Mouse (Mus musculus) limb, embryonic 10.5 days (tissue): ENCODE data around the gene Lin52. TPM values are rescaled to one million over a fixed set of nuclear protein-coding genes. Genes with fewer than 3 reads are reported as not detected.

ENCODE experiments used
- DNase-seq: peaks from one replicate; pipeline ENCODE4 v3.0.0-alpha.2; 2017; ENCODE audit warnings: low spot score
- H3K27ac ChIP-seq: fragments of 300-500 bp; sonication (generic); 2 replicates; pipeline ENCODE4 v1.5.1; 2016; ENCODE audit warnings: mild to moderate bottlenecking
- H3K27me3 ChIP-seq: fragments of 300-500 bp; sonication (generic); 2 replicates; pipeline ENCODE4 v1.6.1; 2016; ENCODE audit warnings: low read depth, mild to moderate bottlenecking; ENCODE audit not compliant: poor library complexity, severe bottlenecking
- H3K36me3 ChIP-seq: fragments of 300-500 bp; sonication (generic); 2 replicates; pipeline ENCODE4 v1.6.1; 2016; ENCODE audit warnings: mild to moderate bottlenecking, moderate library complexity
- H3K4me1 ChIP-seq: fragments of 300-500 bp; sonication (generic); 2 replicates; pipeline ENCODE4 v1.6.1; 2016
- H3K4me3 ChIP-seq: fragments of 300-500 bp; sonication (generic); 2 replicates; pipeline ENCODE4 v1.5.1; 2016; ENCODE audit warnings: mild to moderate bottlenecking, moderate library complexity
- H3K9me3 ChIP-seq: fragments of 300-500 bp; sonication (generic); replicated peaks from 2 replicates; pipeline ENCODE4 v1.6.1; 2016; ENCODE audit warnings: mild to moderate bottlenecking
- WGBS: fragments of 180-500 bp; shearing (Covaris S2); methylation state at CpG from one replicate; pipeline ENCODE4 v1.1.7; 2016; 5-methylcytosine and 5-hydroxymethylcytosine counted together
- polyA plus RNA-seq: library from polyadenylated mRNA; unstranded; fragments of >200 nt; fragmentation: Nextera tagmentation; extraction: Ambion mirVana; gene quantifications from 2 replicates; pipeline ENCODE4 v1.2.1, GENCODE M21; 2016

Gene Lin52
- polyA plus RNA-seq = 25.8 and 29.2 TPM in 2 replicates

DNA sequence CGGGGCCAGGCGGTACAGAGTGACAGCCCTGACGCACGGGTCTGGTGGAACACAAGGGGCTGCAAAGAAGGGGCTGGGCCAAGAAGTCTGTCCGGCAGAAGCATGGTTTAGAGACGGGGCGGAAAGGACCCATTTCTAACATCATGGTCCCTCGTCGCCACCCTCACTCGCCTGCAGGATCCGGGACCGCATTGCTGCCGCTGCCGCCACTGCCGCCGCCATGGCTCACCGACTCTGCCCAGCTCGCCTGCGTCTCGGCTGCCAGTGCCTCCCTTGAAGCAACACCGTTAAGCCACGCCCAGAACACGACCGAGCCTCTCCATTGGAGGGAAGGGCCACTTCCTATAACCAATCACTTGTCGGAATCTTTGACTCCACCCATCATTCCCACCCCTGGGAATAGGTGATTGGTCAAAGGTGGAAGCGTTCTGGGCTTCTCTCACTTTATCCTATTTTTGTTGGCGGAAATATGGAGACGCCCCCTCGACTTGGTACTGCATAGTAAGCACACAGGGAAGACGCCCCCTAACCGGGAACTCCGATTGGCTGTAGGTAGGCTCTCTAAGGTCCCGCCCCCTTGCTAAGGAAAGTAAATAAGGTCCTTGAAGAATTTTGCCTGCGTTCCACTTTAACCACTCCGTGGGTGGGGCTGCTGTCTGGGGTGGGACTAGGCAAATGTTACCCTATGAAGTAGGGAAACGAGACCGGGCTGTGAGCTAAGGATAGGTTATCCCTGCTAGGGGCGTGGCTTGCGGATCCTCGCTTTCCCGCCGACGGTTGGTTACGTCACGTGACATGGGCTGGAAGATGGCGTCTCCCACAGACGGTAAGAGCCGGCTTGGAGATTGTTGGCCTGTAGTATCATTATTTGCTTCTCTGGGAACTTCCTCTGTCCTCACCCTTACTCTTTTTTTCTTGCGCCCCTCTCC lies at the start of gene Lin52, which contains the start of gene Aldh6a1:
Gene Lin52, plus strand, starts transcription at position 705 of the 929 bp plus-strand sequence.
Gene Aldh6a1, minus strand, starts transcription at position 287 of the 929 bp plus-strand sequence.
- Histone ChIP-seq H3K27ac (peak within 1 kb of the TSS; percentile 80), H3K4me3 (peak within 1 kb of the TSS; percentile 78), H3K9me3 (no peaks in the 10 kb centered on the region), H3K27me3 (no peaks in the 10 kb centered on the region), H3K4me1 (peaks cover 20% of the 10 kb centered on the region), H3K36me3 (no peaks in the 10 kb centered on the region)
- DNase-seq = peak; percentile 92
- WGBS = under 1% methylated on average over 48 of the region's 49 CpGs

DNA sequence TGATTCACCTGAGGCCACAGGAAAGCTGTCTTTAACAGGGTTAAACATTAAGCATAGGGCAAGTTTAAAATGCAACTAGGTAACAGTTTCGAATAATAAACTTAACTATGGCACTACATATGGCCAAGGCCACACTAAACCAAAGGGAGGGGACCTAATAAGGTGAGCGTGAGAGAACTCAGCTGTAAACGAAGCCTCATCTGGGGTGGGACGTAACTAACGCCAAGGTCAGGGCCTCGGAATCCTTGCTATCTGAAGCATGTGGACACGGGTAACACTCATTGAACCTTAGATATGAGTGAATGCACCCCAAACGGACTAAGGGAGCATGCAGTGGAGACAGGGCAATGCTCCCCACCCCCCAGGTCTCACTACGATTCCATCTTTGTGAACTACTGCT lies 48.3 kb upstream of the Lin52 start:
- H3K36me3 ChIP-seq = no peaks in the 10 kb centered on the region
- DNase-seq = no peak
- H3K27ac ChIP-seq = no peak overlapping the region
- WGBS = 78% methylated on average over 9 of the region's 9 CpGs
- H3K27me3 ChIP-seq = 0 out of 2 replicates have a peak, but pooled peaks cover 3% of the 10 kb centered on the region
- H3K4me1 ChIP-seq = peaks cover 6% of the 10 kb centered on the region
- no peaks in the 10 kb centered on the region for H3K9me3 ChIP-seq
- H3K4me3 ChIP-seq = no peak overlapping the region

DNA sequence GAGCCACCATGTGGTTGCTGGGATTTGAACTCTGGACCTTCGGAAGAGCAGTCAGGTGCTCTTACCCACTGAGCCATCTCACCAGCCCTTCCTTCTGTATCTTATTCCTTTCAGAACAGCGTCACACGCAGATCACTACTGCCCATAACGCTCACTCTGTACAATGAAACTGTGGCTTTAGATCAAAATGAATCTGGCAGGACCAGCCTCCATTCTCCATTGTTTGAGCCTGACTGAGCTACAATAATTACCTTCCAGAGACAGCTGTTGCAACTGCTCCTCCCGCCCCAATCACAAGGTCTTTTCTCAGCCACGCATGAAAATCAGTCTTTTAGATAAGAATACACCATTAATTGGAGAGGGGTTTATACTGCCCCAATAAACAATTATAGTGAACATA lies 46.7 kb upstream of the Lin52 start:
- 91% methylated on average over 6 of the region's 6 CpGs for WGBS
- Histone ChIP-seq H3K9me3 (no peaks in the 10 kb centered on the region), H3K27me3 (0 out of 2 replicates have a peak, but pooled peaks cover 3% of the 10 kb centered on the region), H3K36me3 (no peaks in the 10 kb centered on the region), H3K4me1 (peaks cover 20% of the 10 kb centered on the region), H3K4me3 (no peak overlapping the region), H3K27ac (no peak overlapping the region)
- peak; percentile 20 for DNase-seq

DNA sequence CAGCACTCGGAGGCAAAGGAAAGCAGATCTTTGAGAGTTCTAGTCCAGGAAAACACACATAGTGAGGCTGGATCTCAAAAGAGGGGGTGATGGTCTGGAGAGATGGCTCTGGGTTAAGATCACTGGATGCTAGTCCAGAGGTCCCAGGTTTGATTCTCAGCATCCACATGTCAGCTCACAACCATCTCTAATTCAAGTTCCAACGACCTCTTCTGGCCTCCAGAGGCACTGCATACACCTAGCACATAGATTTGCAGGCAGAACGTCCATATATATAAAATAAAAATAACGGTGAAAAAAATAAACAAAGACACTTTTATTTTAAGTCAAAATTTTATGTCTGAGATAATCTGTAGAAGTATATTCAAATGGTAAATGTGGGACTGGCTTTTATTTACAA lies 44.0 kb upstream of the Lin52 start:
- DNase-seq = no peak
- 57% methylated on average over 4 of the region's 4 CpGs for WGBS
- H3K4me1 ChIP-seq = peaks cover 20% of the 10 kb centered on the region
- no peaks in the 10 kb centered on the region for H3K36me3 ChIP-seq
- H3K27me3 ChIP-seq = peaks cover 8% of the 10 kb centered on the region; the same call in 1 of the 2 replicates
- no peaks in the 10 kb centered on the region for H3K9me3 ChIP-seq
- H3K4me3 ChIP-seq = no peak overlapping the region
- H3K27ac ChIP-seq = no peak overlapping the region

DNA sequence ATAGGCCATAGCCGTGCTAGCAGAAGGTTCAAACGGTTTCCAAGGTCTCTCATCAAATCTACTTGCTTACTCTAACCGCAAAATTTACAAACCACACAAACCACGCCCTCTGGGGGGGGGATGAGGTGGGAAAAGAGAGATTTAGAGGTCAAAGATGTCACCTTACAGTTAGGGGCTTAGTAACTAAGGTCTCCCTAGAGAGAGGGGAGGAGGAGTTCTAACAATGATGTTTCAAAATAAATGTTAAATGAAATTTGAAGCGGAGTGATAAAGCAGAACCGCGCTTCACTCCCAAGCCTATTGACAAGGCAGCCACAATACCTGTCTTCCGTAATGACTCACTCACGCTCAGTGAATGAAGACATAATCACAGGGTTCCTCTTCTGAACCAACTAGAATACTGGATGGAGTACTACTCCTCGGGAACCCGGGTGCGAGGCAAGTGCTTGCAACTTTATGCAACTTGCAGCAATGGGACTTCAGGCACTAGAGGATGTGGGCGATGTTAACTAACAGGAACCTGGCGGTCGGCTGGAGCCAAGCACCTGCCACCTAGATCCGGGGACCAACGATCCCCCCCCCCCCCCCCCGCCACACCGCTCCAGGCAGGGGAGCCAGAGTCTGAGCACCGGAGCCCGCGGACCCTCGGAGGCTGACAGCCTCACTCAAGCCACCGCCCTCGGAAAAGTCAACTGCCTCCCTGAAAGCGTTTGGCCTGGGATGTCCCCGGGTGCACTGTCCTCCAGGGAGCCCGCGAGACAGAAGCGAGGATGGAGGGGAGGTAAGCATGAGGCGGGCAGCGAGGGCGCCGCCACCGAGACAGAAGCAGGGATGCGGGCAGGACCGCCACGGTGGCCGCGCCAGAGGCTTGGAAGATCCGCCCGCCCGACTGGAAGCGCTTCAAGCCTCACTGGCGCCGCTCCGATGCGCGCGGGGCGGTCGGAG lies 43.1 kb upstream of the Lin52 start:
- Histone ChIP-seq H3K9me3 (no peaks in the 10 kb centered on the region), H3K36me3 (no peaks in the 10 kb centered on the region), H3K27me3 (peaks cover 8% of the 10 kb centered on the region; the same call in 1 of the 2 replicates), H3K27ac (peak overlapping the region; percentile 87), H3K4me3 (peak overlapping the region; percentile 86), H3K4me1 (peaks cover 20% of the 10 kb centered on the region)
- 2% methylated on average over 51 of the region's 52 CpGs for WGBS
- no peak for DNase-seq

DNA sequence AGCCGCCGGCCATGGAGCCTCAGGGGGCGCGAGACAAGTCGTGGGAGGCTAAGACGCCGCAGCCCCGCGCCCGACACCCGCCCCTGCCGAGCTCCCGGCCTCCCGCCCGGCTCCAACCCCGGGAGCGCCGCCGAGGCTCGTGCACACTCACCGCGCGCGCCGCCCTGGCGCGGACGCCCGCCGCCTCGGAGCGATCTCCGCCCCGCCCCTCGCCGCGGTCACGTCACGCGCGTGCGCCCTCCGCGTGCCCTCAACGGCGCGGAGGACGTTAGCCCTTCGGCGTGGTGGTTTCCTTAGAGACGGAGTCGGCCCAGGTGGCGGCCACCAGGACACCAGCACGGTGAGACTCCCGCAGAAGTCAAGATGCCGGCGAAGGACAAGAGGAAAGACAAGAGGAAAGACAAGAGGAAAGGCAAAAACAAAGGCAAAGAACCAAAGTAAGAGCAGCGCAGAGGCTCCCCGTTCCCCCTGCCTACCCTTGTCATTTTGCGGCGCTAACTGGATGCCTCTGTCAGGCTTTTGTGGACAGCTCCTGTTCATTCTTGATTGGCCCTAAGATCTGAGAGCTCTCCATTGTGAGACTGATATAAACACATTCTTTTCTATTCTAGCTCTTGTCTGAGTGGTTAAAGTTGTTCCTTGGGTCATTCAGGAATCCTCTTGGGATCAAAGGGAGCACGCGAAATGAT lies 42.3 kb upstream of the Lin52 start, which contains the start of the genes Entpd5 and Bbof1:
Gene Entpd5, minus strand, starts transcription at position 211 of the 689 bp plus-strand sequence.
Gene Bbof1, plus strand, starts transcription at position 253 of the 689 bp plus-strand sequence.
- peak; percentile 89 for DNase-seq
- Histone ChIP-seq H3K36me3 (no peaks in the 10 kb centered on the region), H3K4me3 (peak within 1 kb of the TSS; percentile 86), H3K4me1 (peaks cover 20% of the 10 kb centered on the region), H3K27ac (peak within 1 kb of the TSS; percentile 87), H3K9me3 (no peaks in the 10 kb centered on the region), H3K27me3 (peaks cover 8% of the 10 kb centered on the region; the same call in 1 of the 2 replicates)
- WGBS = 2% methylated on average over 62 of the region's 63 CpGs

DNA sequence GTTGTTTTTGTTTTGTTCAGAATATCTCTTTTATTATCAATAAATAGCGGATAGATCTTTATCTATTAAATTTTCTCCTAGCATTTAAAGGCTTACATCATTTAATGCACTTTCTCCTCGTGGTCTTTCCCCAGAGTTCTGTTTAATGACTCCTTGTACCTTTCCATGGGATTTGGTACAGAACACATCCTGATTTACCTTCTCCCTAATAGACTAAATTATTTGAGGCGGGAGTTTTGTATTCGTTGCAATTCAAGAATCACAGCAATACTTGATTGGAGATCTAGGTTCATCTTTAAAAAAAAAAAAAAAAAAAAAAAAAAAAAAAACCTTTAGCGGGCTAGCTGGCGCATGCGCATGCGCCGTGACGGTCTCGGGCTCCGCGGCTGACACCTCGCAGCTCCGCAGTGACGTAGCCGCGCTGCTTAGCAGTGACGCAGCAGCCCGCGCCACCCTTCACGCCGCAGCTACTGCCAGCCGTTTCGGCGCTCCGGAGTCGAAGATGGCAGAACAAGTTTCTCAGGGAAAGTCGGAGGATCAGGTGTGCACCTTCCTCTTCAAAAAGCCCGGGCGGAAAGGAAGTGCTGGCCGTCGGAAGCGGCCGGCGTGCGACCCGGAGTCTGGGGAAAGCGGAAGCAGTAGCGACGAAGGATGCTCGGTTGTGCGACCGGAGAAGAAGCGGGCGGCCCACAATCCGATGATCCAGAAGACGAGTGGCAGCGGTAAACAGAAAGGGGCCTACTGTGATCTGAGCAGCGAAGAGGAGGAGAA lies 34.2 kb upstream of the Lin52 start, which contains the start of gene Rnf113a2:
Gene Rnf113a2, plus strand, starts transcription at position 363 of the 771 bp plus-strand sequence.
- Histone ChIP-seq H3K27me3 (no peaks in the 10 kb centered on the region), H3K27ac (peak within 1 kb of the TSS; percentile 87), H3K36me3 (peaks cover 9% of the 10 kb centered on the region), H3K9me3 (no peaks in the 10 kb centered on the region; the same call in 1 of the 2 replicates), H3K4me1 (peaks cover 6% of the 10 kb centered on the region), H3K4me3 (peak within 1 kb of the TSS; percentile 70)
- peak; percentile 86 for DNase-seq
- 3% methylated on average over 50 of the region's 50 CpGs for WGBS

DNA sequence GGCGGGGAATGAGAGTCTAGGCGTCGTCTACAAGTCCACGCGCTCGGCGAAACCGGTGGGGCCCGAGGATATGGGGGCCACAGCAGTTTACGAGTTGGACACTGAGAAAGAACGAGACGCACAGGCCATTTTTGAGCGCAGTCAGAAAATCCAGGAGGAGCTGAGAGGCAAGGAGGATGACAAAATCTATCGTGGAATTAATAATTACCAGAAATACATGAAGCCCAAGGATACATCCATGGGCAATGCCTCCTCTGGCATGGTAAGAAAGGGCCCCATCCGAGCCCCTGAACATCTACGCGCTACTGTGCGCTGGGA lies 33.7 kb upstream of the Lin52 start:
- peak overlapping the region; percentile 87 for H3K27ac ChIP-seq
- no peak for DNase-seq

DNA sequence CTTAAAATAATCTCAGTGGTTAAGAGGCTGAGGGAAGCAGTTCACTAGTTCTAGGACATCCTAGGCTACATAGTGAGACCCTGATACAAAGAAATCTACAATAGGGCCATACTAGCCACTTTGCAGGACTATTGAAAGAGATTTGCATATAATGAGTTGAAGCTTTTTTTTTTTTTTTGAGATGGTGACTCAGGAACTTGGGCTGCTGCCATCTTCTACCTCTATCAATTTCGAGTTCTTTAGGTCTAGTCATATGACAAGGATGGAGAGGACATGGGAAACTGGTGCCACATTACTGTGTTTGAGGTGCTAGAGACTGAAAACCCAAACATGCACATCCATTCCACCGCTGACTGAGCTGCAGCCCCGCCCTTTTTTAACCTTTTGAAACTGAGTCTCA lies 27.2 kb upstream of the Lin52 start:
- no peak overlapping the region for H3K27ac ChIP-seq
- WGBS = 57% methylated on average over 3 of the region's 3 CpGs
- H3K4me3 ChIP-seq = no peak overlapping the region
- H3K36me3 ChIP-seq = no peaks in the 10 kb centered on the region
- no peaks in the 10 kb centered on the region for H3K9me3 ChIP-seq
- DNase-seq = no peak
- no peaks in the 10 kb centered on the region for H3K27me3 ChIP-seq
- no peaks in the 10 kb centered on the region for H3K4me1 ChIP-seq

More for the DNA sequence above, 33.7 kb upstream of the Lin52 start:
- no peaks in the 10 kb centered on the region; the same call in 1 of the 2 replicates for H3K9me3 ChIP-seq
- no peaks in the 10 kb centered on the region for H3K27me3 ChIP-seq
- peaks cover 9% of the 10 kb centered on the region for H3K36me3 ChIP-seq
- peaks cover 6% of the 10 kb centered on the region for H3K4me1 ChIP-seq
- peak overlapping the region; percentile 70 for H3K4me3 ChIP-seq
- 35% methylated on average over 18 of the region's 18 CpGs for WGBS

DNA sequence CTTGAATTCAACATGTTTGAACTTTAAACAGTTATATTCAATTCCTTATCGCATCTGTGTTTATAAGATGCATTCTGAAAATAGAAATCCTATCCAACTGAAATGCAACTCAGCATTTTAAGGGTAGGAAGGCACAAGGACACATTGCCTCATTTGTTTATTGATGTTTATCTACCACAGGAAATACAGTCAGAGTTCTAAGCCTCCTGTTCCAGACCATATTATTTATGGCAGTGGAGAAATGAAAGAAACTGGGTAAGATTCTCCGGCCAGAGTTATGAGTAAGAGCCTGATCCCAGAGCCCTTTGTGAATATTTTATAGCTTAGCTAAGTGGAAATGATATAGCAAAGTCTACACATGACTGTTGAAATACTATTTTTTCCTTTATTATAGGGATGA lies 21.4 kb upstream of the Lin52 start:
- no peaks in the 10 kb centered on the region for H3K4me1 ChIP-seq
- no peaks in the 10 kb centered on the region for H3K36me3 ChIP-seq
- no peaks in the 10 kb centered on the region for H3K27me3 ChIP-seq
- no peak overlapping the region for H3K27ac ChIP-seq
- no peak for DNase-seq
- no peaks in the 10 kb centered on the region for H3K9me3 ChIP-seq
- 93% methylated on average over 2 of the region's 2 CpGs for WGBS
- H3K4me3 ChIP-seq = no peak overlapping the region

DNA sequence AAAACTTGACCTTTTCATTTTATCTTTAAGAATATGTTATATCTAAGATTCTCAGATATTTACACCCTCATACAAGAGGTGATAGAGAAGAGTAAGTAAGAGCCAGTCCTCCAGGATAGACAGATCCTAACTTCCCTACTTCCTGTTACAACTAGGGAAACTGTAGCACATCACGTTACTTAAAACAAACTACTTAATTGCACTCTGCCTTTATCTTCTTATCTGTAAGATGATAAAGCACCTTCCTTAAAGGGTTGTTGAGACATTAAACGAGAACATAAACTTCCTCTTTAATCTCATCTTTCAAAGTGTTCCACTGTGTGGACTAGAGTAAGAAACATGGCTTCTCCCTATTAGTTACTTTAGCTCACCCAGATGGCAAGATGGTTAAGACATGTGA lies 12.5 kb upstream of the Lin52 start:
- Histone ChIP-seq H3K4me3 (no peak overlapping the region), H3K36me3 (no peaks in the 10 kb centered on the region), H3K27ac (no peak overlapping the region), H3K27me3 (no peaks in the 10 kb centered on the region), H3K4me1 (no peaks in the 10 kb centered on the region), H3K9me3 (no peaks in the 10 kb centered on the region)
- 59% methylated on average over 2 of the region's 2 CpGs for WGBS
- no peak for DNase-seq
